Mouse (Mus musculus) MEL (cell line): Measurements from ENCODE around the gene Thrap3. TPM values are rescaled to one million over a fixed set of nuclear protein-coding genes. Genes with fewer than 3 reads are reported as not detected.

Experiments
- DNase-seq: peaks from one replicate; pipeline ENCODE4 v3.0.0; 2011; ENCODE audit warnings: low read depth, low spot score
- H3K27ac ChIP-seq: 2 replicates; pipeline ENCODE4 v1.5.1; 2012; ENCODE audit warnings: low read depth, mild to moderate bottlenecking, control low read depth, low read length, moderate library complexity; ENCODE audit not compliant: control insufficient read depth
- H3K27me3 ChIP-seq, 2 experiments: fragments of 150-350 bp in 1 of 2; sonication (generic) in 1 of 2; 2 replicates each; pipeline ENCODE4 v1.6.1; 2012; ENCODE audit warnings: low read length in 2 of 2, mild to moderate bottlenecking in 2 of 2, improper control_type of control experiment in 1 of 2, moderate library complexity in 1 of 2; ENCODE audit not compliant: insufficient read depth in 2 of 2, control insufficient read depth in 1 of 2
- H3K36me3 ChIP-seq, 2 experiments: 2 replicates each; pipeline ENCODE4 v1.6.1; 2012 to 2014; ENCODE audit warnings: low read length in 2 of 2, improper control_type of control experiment in 1 of 2, inconsistent platforms in 1 of 2, mild to moderate bottlenecking in 1 of 2; ENCODE audit not compliant: insufficient read depth in 2 of 2, control insufficient read depth in 1 of 2
- H3K4me1 ChIP-seq, 2 experiments: fragments of 150-350 bp in 1 of 2; sonication (generic) in 1 of 2; 2 replicates each; pipeline ENCODE4 v1.6.1; 2012; ENCODE audit warnings: low read length in 2 of 2, improper control_type of control experiment in 1 of 2, mild to moderate bottlenecking in 1 of 2; ENCODE audit not compliant: insufficient read depth in 2 of 2, control insufficient read depth in 1 of 2
- H3K4me3 ChIP-seq, 2 experiments: fragments of 150-350 bp in 1 of 2; sonication (generic) in 1 of 2; 2 replicates each; pipeline ENCODE4 v1.5.1; 2012; ENCODE audit warnings: low read depth in 2 of 2, low read length in 2 of 2, mild to moderate bottlenecking in 2 of 2, moderate library complexity in 2 of 2, control low read depth in 1 of 2, improper control_type of control experiment in 1 of 2; ENCODE audit not compliant: control insufficient read depth in 1 of 2, insufficient read depth in 1 of 2
- H3K79me2 ChIP-seq: 2 replicates; pipeline ENCODE4 v1.6.1; 2012; ENCODE audit warnings: mild to moderate bottlenecking, low read length, moderate library complexity; ENCODE audit not compliant: control insufficient read depth, poor library complexity, insufficient read depth
- H3K9ac ChIP-seq: 2 replicates; pipeline ENCODE4 v1.6.1; 2012; ENCODE audit warnings: low read depth, mild to moderate bottlenecking, control low read depth, low read length, moderate library complexity; ENCODE audit not compliant: control insufficient read depth, poor library complexity, severe bottlenecking
- H3K9me3 ChIP-seq: fragments of 150-350 bp; sonication (generic); replicated peaks from 2 replicates; pipeline ENCODE4 v1.6.1; 2012; ENCODE audit warnings: mild to moderate bottlenecking, low read length, improper control_type of control experiment, moderate library complexity; ENCODE audit not compliant: insufficient read depth
- BHLHE40 ChIP-seq: IDR thresholded peaks from 2 replicates; pipeline ENCODE4 v1.6.1; 2012; ENCODE audit warnings: low read depth, mild to moderate bottlenecking, inconsistent platforms, low read length, improper control_type of control experiment, borderline replicate concordance
- CTCF ChIP-seq, 3 experiments: IDR thresholded peaks in 2 of 3; conservative IDR thresholded peaks in 1 of 3; 2 replicates each; pipeline ENCODE4 v1.5.1; 2011 to 2012; ENCODE audit warnings: low read length in 3 of 3, low read depth in 2 of 3, mild to moderate bottlenecking in 2 of 3, improper control_type of control experiment in 1 of 3, inconsistent platforms in 1 of 3, mixed read lengths in 1 of 3, moderate library complexity in 1 of 3; ENCODE audit not compliant: control insufficient read depth in 1 of 3, insufficient read depth in 1 of 3, poor library complexity in 1 of 3, severe bottlenecking in 1 of 3
- EP300 ChIP-seq, 2 experiments: IDR thresholded peaks; 2 replicates each; pipeline ENCODE4 v1.6.1; 2011; ENCODE audit warnings: improper control_type of control experiment in 2 of 2, low read length in 2 of 2, low read depth in 1 of 2, mild to moderate bottlenecking in 1 of 2
- ETS1 ChIP-seq: IDR thresholded peaks from 2 replicates; pipeline ENCODE4 v1.6.1; 2012; ENCODE audit warnings: low read depth, mild to moderate bottlenecking, inconsistent platforms, low read length, improper control_type of control experiment, moderate library complexity
- GABPA ChIP-seq: IDR thresholded peaks from 2 replicates; pipeline ENCODE4 v1.6.1; 2012; ENCODE audit warnings: low read depth, mild to moderate bottlenecking, inconsistent platforms, low read length, improper control_type of control experiment, moderate library complexity
- GATA1 ChIP-seq: IDR thresholded peaks from 2 replicates; pipeline ENCODE4 v1.6.1; 2011; ENCODE audit warnings: low read depth, low read length, improper control_type of control experiment
- JUND ChIP-seq: IDR thresholded peaks from 2 replicates; pipeline ENCODE4 v1.6.1; 2011; ENCODE audit warnings: low read depth, mild to moderate bottlenecking, improper control_type of control experiment, low read length
- MAX ChIP-seq: IDR thresholded peaks from 2 replicates; pipeline ENCODE4 v1.6.1; 2011; ENCODE audit warnings: low read length, improper control_type of control experiment
- POLR2A ChIP-seq, 2 experiments: IDR thresholded peaks; 2 replicates each; pipeline ENCODE4 v1.6.1; 2011 to 2012; ENCODE audit warnings: low read length in 2 of 2, mild to moderate bottlenecking in 2 of 2, control low read depth in 1 of 2, improper control_type of control experiment in 1 of 2, low read depth in 1 of 2, moderate library complexity in 1 of 2; ENCODE audit not compliant: control insufficient read depth in 1 of 2, insufficient read depth in 1 of 2, poor library complexity in 1 of 2
- RAD21 ChIP-seq: IDR thresholded peaks from 2 replicates; pipeline ENCODE4 v1.6.1; 2011; ENCODE audit warnings: mild to moderate bottlenecking, low read depth, low read length, improper control_type of control experiment
- TAL1 ChIP-seq: IDR thresholded peaks from 2 replicates; pipeline ENCODE4 v1.6.1; 2012; ENCODE audit warnings: mild to moderate bottlenecking, inconsistent platforms, low read length, moderate library complexity, mixed read lengths
- USF1 ChIP-seq: IDR thresholded peaks from 2 replicates; pipeline ENCODE4 v1.6.1; 2014; ENCODE audit warnings: low read depth, mild to moderate bottlenecking, inconsistent platforms, low read length, improper control_type of control experiment, moderate library complexity
- USF2 ChIP-seq, 2 experiments: IDR thresholded peaks; 2 replicates each; pipeline ENCODE4 v1.6.1; 2011 to 2012; ENCODE audit warnings: improper control_type of control experiment in 2 of 2, low read length in 2 of 2, borderline replicate concordance in 1 of 2, inconsistent platforms in 1 of 2, low read depth in 1 of 2, mild to moderate bottlenecking in 1 of 2; ENCODE audit not compliant: insufficient read depth in 1 of 2
- ZC3H11A ChIP-seq: IDR thresholded peaks from 2 replicates; pipeline ENCODE4 v1.6.1; 2012; ENCODE audit warnings: low read depth, mild to moderate bottlenecking, inconsistent platforms, low read length, improper control_type of control experiment
- ZNF384 ChIP-seq: IDR thresholded peaks from 2 replicates; pipeline ENCODE4 v1.6.1; 2012; ENCODE audit warnings: low read depth, mild to moderate bottlenecking, inconsistent platforms, low read length, improper control_type of control experiment
- polyA plus RNA-seq, 2 experiments: library from polyadenylated mRNA; stranded (reverse) in 1 of 2; unstranded in 1 of 2; fragments of >175 nt in 1 of 2; fragments of >200 nt in 1 of 2; gene quantifications; 2 replicates each; pipeline versions ENCODE4 v1.2.1 to v1.2.4; 2012; ENCODE audit warnings: low replicate concordance in 2 of 2, low read depth in 1 of 2; ENCODE audit not compliant: insufficient read length in 2 of 2, insufficient read depth in 1 of 2, missing spikeins in 1 of 2
- total RNA-seq: library from RNA; depleted of rRNA; stranded (reverse); fragments of 300-350 nt; gene quantifications from 2 replicates; pipeline ENCODE4 v1.2.3, GENCODE M21; 2012

The Thrap3 gene
- total and polyA plus RNA-seq, 3 experiments, result 158 to 471 (median 310) TPM

GRCm38 (mm10) chr4:126235191-126235590 is 32.6 kb upstream of the Thrap3 start:
- H3K4me1 ChIP-seq, result peaks cover 0 to 5% of the 10 kb centered on the region in 2 experiments; a peak in 2 of 4 replicates
- TF ChIP-seq GATA1 (peak; percentile 45), BHLHE40 (no peak), MAX (no peak), USF2 (IDR thresholded peaks at IDR 0.05; ENCODE audit: borderline replicate concordance in 1 of 2, insufficient read depth in 1 of 2, low read depth in 1 of 2, low read length in 2 of 2) (no peak), USF1 (no peak), POLR2A (IDR thresholded peaks at IDR 0.05; ENCODE audit: control insufficient read depth in 1 of 2, insufficient read depth in 1 of 2, low read depth in 1 of 2, low read length in 2 of 2, poor library complexity in 1 of 2) (no peak), CTCF (IDR thresholded peaks at IDR 0.05 in 2 of 3, conservative IDR thresholded peaks at IDR 0.05 in 1 of 3; ENCODE audit: control insufficient read depth in 1 of 3, insufficient read depth in 1 of 3, low read depth in 2 of 3, low read length in 3 of 3, poor library complexity in 1 of 3, severe bottlenecking in 1 of 3) (no peak), EP300 (IDR thresholded peaks at IDR 0.05; ENCODE audit: low read depth in 1 of 2, low read length in 2 of 2) (peak; percentile 17 to 43; a peak in 2 of 4 replicates), ETS1 (peak; percentile 21; the same call in 1 of the 2 replicates), TAL1 (0 out of 2 replicates have a peak, but pooled peaks have one; percentile 3), ZNF384 (no peak), JUND (no peak)
- H3K79me2 ChIP-seq, result no peaks in the 10 kb centered on the region
- no peak overlapping the region for H3K4me3 ChIP-seq
- H3K27me3 ChIP-seq, result no peaks in the 10 kb centered on the region
- peak; percentile 61 for DNase-seq
- no peak overlapping the region for H3K27ac ChIP-seq
- no peak overlapping the region for H3K9ac ChIP-seq
- peaks cover 0 to 4% of the 10 kb centered on the region in 2 experiments; a peak in 3 of 4 replicates for H3K36me3 ChIP-seq
- H3K9me3 ChIP-seq, result no peaks in the 10 kb centered on the region

DNA sequence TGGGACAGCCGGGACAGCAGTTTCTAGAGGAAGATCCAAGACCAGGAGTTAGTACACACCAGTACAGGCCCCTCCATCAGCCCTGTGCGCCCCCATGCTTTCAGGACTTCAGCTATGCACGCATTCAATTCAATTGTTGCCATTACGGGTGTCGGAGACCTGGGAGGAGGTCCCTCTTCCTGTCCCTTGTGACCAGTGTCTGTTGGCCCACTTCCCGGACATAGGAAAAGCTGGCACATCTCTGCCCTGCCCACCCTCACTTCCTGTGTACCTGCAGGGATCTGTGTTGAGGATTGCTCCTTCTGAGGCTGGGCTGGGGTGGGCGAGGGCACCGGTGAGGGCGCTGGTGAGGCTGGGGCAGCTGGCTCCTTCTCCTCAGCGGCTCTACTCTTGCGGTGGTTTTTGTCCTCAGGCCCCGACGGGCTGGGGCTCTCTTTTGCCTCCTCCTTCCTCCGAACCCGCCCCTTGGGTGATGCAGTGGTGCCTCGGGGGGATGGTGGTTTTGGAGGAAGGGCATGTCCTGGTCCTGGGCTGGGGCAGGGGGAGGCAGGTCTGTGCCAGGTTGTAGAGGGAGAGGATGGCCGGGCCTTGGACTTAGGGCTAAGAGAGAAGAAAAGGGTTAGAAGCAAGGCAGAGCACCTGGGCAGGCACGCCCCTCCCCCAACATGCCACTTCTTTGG is 32.1 kb upstream of the Thrap3 start:
- Histone ChIP-seq H3K9ac (no peak overlapping the region), H3K36me3 (peaks cover 0 to 4% of the 10 kb centered on the region in 2 experiments; a peak in 3 of 4 replicates), H3K4me3 (no peak overlapping the region), H3K27ac (no peak overlapping the region), H3K79me2 (no peaks in the 10 kb centered on the region), H3K27me3 (no peaks in the 10 kb centered on the region), H3K9me3 (no peaks in the 10 kb centered on the region), H3K4me1 (peaks cover 0 to 5% of the 10 kb centered on the region in 2 experiments; a peak in 2 of 4 replicates)
- DNase-seq, result no peak
- TF ChIP-seq ZC3H11A (no peak), USF2 (IDR thresholded peaks at IDR 0.05; ENCODE audit: borderline replicate concordance in 1 of 2, insufficient read depth in 1 of 2, low read depth in 1 of 2, low read length in 2 of 2) (no peak), GABPA (no peak), POLR2A (IDR thresholded peaks at IDR 0.05; ENCODE audit: control insufficient read depth in 1 of 2, insufficient read depth in 1 of 2, low read depth in 1 of 2, low read length in 2 of 2, poor library complexity in 1 of 2) (no peak), RAD21 (no peak)
